Mouse (Mus musculus): ENCODE data around the gene Acod1.
A peak's percentile ranks its signal among the peaks of the same experiment; 100 is the strongest.

Acod1 gene

DNA sequence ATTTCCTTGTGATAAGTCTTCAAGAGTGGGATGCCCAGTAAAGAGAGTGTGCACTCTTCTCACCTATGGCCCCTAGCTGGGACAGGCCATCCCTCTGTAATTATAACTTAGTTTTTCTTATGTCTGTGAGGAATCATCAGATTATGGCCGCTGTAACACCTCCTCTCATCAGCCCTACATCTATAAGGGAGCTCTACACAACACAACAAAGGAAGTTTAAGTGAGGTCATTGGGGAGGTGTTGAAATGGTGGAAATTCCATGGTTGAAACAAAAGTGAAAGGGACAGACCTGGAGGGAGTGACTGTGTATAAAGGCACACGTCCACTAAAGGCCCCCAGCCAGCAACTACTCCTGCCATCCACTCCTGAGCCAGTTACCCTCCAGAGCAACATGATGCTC is at the start of gene Acod1:
Gene Acod1 (plus strand): TSS at position 301 of the 400 bp plus-strand sequence.
- DNase-seq (ENCODE audit: low spot score): no peak

DNA sequence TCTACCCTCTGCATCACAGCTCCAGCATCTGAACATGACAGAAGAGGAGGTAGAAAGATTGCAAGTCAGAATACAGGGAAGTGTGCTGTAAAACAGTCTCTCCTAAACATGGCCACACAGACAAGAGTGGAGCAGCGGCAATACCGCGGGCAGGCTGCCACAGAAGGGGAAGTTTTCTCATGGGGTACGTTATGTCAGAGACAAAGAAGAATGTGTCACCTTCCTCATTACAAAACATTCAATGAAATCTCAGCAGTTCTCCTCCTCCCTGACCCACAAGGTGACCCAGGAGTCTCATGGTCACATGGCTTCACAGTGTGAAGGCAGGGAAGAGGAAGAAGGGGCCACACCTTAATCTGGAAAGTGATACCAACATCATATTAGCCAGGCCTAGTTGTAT is 39.0 kb upstream of the Acod1 start:
- DNase-seq (ENCODE audit: low spot score): no peak

DNA sequence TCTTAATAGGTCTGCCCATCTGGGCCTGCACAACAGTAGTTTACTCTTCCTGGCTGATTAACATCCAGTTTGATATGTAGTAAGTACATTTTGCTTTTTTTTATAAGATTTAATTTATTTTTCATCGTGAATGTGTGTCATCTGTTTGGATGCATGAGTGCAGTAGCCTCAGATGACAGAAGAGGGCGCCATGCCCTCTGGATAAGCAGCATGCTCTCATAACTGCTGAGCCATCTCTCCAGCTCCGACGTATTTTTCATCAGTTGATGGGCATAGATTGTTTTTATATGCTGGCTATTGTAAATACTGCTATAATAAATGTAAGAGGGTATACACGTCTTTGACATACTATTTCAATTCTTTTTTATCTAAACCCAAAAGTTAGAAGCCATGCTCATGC is 35.0 kb upstream of the Acod1 start:
- DNase-seq (ENCODE audit: low spot score): no peak

DNA sequence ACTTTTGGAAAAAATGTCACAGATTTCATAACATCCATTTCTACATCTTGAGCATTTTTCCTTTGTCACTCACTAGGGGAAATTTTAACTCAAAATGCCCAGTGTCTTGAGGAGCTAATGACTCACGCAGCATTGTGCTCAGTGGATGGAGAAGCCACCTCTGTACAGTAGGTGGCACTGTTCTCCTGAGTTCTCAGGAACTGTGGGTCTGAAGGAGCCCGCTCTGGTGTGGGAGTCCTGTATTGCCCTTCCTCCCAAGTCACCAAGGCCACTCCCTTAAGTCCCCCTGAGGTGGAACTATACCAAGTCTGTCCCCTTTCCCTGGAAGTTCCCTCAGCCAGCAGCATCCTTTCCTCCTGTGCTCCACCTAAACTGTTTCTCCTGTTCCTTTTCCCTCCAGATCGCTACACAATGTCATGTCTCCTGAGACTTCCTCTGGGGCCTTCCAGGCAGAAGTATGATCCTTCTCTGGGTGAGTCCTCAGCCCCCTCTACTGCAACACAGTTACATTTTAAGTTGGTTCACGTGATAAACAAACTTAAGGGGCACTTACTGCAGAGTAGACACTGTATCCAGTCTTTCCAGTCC is 34.1 kb upstream of the Acod1 start:
- DNase-seq (ENCODE audit: low spot score): peak; percentile 70

DNA sequence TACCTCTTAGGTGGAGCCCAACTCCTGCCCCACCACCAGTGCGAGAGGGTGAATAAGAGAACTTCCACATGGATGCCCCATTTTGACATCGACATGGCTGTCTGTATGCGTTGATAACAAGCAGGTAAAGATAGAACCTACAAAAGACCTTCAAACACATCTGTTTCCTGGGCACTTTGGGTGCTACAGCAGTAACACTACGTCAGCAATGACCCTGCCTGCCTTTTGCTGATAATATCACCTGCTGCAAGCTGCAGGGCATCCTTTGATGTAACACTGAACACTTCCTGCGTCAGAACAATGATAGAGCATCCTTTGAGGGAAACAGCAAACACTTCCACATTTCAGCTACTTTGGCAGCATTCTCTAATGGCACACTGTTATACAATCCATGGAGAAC is 29.8 kb upstream of the Acod1 start:
- no peak for DNase-seq (ENCODE audit: low spot score)

DNA sequence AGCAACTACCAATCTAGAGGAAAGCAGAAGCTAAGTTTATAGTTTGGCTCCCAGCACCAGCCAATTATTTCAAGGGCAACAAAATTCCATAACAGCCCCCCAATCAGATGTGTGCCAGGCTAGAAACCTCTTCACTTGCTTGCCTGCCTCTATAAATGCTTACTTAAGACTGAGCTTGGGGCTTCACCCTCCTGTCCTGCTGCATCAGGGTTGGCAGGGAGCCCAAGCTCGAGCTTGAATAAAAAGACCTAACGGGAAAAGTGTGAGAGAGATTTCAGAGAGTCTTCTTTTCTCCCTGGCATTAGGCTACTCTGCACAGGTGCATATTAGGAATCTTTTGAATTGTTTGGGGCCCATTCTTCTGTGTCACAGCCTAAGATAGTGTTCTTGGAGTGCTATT is 26.7 kb upstream of the Acod1 start:
- no peak for DNase-seq (ENCODE audit: low spot score)

DNA sequence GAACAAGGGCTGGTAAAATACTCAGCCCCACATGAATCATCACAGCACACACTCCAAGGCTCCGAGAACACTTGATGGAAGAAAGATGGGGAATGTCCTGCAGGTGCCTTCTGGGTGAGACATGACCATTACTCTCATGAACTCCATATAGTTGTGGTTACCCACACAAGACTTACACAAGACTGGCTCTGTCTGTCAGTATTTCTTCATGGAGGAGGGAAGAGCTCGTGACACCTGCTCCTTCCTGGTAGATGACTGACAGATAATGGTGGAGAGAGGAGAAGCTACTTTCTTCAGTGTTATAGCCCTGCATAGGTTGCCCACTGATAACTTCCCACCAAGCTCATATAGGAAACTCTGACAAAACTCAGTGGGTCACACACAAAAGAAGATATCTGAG is 17.6 kb upstream of the Acod1 start:
- no peak for DNase-seq (ENCODE audit: low spot score)

DNA sequence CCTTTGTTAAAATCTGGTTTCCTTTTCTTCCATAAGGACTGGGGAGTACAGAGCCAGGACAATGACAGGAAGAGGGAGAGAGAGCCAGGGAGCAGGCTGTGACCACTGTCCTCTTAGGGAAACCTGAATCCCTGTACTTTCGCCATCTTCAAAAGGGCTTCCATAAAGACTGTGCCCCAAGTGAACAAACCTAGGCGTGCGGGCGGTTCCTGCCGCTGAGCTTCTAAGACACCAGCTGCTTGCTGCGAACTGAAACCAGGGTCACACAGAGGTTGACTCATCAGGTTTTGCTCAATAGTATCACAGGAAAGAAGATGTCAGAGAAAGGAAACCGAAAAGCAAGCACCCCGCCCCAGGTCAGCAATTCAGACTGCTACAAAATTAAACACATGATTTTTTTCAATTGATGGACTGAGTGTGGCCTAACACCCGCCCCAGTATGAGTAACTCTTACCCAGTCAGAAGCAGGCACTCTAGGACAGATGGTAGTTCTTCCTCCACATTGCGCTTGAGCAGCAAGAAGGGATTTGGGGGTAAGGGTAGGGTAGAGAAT is 13.4 kb upstream of the Acod1 start:
- DNase-seq (ENCODE audit: low spot score): no peak

DNA sequence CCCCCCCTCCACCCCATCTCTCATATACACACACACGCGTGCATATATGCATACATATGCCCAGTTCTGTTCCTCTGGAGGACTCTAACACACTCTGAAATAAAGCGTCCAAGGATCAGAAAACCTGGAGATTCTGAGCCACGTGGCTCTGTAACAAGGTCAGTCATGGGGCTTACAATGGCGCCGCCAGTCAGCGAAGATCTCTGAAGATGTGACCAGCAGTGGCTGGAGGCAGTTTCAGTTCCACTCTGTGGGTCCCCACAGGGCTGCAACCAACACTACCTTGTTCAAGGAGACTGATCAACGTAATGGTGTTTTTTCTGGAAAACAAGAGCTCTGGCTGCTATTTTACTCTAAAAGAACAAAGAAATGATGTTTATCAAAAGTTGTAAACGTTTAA is 12.7 kb upstream of the Acod1 start:
- DNase-seq (ENCODE audit: low spot score): no peak

DNA sequence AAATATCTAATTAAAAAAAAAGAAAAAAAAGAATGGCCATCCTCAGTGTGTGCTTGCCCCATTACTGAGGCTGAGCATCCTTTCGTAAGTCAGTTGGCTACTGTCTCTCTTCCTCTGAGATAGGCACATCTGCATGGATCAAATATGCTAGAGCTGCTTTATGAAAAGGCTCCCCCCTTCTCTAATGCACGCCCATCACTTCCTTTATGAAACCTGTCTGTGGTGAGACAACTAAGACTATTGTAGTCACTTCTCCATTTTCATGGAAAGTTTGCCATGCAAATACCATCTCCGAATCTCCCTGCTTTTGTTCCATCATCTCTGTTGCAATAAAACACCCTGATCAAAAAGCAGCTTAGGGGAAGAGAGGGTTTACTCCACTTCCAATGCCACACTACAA is 9.8 kb upstream of the Acod1 start:
- no peak for DNase-seq (ENCODE audit: low spot score)

DNA sequence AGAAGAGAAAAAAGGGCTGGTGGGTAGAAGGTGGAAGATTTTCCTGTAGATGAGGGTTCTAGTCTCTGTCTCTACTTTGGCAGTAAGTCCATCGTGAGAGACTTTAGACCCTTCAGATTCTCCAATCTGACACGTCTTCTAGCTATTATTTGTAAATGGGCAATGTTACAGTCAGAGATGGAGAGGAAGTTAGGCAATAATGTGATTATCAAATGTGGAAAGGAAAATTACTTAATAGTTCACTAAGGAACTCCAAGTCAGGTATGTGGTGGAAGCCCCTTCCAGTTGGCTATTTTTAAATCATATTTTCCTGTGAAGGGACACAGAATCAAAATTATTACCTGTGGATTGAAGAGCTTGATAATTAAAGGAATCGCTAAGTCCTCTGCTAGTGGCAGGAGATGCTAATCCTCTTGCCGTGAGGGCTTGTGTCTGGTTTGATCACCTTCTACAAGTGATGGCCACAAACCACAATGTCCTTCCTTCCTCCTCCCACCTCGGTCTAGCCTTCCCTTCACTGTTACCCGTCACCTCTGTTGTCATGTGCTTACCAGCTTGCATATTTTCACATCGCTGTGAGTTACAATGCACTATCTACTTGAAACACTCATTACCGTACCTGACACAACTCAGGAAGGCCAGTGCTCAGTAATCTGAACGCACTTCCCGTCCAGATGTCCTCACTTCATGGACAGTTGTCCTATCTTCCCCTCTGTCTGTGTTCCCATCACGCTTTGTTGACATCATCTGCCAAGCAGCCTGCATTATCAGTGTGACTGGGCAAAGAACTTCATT is 1.7 kb downstream of the Acod1 start:
- DNase-seq (ENCODE audit: low spot score): no peak

DNA sequence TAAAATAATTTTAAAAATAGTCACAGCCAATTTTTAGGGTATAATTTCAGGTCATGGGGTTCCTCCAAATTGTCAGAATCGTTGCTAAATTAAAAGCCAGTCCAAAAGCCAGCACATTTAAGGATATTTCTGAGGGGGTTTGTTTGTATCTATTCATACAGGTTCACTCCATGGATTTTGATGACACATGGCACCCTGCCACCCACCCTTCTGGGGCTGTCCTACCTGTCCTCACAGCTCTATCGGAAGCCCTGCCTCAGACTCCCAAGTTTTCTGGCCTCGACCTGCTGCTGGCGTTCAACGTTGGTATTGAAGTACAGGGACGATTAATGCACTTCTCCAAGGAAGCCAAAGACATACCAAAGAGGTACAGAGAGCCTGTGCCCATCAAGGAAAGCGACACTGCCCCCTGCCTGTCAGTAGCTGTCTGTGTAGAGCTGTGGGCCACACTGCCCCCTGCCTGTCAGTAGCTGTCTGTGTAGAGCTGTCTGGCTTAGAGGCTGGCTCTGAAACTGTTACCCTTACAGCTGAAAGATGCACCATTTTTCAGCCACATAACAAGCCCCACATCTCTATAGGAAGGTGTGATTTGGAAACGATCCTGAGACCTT is 4.5 kb downstream of the Acod1 start:
- DNase-seq (ENCODE audit: low spot score): peak; percentile 55

DNA sequence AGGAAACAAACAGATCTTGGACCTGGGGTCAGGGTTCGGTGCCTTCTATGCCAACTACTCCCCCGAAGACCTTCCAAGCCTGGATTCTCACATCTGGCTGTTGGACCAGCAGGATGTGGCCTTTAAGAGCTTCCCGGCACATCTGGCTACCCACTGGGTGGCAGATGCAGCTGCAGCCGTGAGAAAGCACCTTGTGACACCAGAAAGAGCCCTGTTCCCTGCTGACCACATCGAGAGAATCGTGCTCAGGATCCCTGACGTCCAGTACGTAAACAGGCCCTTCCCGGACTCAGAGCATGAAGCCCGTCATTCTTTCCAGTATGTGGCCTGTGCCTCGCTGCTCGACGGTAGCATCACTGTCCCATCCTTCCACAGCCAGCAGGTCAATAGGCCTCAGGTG is 8.0 kb downstream of the Acod1 start:
- DNase-seq (ENCODE audit: low spot score): no peak

DNA sequence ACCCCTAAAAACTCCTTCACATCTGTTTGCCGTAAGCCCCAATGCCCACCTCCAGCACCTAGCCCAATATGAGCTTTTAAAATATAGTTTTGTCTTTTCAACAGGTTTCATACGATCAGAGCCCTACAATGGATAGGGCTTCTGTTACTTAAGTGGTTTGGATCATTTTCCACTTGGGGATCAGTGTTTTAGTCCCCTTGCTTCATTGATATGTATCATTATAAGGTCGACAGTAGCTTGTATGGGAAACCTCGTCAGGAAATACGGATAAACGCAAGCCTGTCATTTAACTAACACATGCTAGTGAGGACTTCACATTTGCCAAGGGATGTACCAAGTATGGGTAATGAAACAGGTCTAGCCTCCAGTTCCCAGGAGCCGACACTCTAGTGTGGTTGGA is 9.8 kb downstream of the Acod1 start:
- DNase-seq (ENCODE audit: low spot score): no peak

DNA sequence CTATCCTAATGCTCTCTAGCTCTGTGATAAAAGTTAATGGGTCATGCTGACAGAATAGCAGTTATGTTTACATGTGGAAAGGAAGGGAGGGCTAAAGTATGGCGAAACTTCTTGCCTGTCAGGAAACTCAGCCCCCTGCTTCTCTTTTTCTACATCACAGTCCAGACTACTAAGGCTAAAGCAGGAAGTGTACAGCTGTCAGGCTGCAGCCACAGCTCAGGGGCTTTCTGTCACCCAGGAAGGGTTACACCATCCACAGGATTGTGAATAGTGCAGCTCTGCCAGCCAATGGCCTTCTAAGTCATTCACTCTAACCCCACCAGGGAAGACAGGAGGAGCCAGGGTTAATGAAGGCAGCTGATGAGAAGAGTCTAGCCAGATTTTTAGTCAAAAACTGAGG is 12.2 kb downstream of the Acod1 start:
- no peak for DNase-seq (ENCODE audit: low spot score)

DNA sequence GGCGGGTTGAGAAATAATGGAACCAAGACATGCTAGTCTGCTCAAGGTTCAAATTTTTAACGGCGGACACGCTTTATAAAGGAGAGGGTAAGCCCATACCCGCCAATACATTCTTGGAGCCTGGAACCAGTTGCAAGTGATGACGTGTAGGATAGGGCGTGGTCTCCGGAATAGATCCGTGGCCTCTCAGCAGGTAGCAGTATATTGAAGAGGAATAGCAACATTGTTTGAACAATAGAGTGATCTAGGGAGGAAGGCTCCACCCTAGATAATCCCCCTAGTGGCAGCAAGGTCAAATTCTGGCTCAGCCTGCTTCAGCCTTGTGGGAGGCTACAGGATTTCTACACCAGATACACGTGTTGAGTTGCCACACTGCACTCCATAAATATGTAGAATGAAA is 12.7 kb downstream of the Acod1 start:
- no peak for DNase-seq (ENCODE audit: low spot score)

DNA sequence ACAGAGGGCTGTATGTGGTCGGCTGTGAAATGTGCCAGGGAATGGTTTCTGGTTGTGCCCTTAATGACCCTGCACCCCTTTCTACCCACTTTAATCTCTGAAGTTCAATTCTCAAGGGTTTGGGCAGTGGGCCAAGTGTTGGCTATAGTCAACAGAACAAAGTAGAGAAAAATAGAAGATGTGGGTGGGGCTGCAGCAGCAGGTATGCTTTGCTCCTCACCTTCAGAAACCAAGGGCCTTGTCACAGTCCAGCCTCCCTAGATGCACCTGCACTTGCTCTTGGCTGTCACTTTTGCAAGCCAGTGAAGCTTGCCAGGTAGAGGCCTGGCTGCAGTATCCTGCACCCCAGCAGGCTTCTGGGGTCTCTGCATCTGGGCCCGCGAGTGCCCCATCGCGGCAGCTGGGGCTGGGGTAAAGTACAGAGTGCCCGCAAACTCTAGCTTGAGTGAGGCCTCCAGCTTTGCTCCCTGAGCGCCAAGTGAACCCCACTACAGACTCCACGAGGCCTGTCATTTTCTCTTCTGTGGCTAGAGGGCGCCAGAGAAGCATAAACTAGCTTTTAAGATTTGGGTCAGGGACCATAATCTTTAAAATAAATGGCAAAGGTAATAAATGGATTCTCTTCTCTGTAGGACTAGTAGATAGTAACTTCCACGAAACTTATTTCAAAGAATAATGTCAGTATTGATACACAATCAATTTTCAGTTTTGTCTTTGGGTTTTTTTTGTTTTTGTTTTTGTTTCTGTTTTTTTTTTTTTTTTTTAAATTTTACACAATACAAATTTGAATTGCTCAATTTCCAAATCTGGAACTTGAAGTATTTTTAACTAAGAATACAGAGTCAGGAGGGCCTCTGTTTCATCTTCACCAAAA is 18.8 kb downstream of the Acod1 start:
- peak; percentile 78 for DNase-seq (ENCODE audit: low spot score)

DNA sequence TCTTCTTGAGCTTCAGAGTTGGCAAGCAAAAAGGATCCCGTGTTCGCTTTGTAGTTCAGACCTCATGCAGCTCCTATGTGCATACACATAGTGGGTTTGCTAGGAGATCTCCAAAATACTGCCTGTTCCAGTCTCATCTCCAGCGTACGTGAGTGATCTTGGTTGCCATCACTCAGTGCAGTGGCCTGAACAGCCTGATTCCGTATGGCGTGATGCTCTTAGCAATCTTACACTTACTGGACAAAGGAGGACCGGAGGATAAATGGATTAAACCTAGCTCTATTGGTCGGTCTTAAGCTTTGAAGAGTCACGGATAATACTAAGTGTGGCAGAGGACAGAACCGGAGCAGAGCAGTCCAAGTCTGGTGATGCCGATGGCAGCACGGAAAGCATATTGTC is 22.7 kb downstream of the Acod1 start:
- no peak for DNase-seq (ENCODE audit: low spot score)

DNA sequence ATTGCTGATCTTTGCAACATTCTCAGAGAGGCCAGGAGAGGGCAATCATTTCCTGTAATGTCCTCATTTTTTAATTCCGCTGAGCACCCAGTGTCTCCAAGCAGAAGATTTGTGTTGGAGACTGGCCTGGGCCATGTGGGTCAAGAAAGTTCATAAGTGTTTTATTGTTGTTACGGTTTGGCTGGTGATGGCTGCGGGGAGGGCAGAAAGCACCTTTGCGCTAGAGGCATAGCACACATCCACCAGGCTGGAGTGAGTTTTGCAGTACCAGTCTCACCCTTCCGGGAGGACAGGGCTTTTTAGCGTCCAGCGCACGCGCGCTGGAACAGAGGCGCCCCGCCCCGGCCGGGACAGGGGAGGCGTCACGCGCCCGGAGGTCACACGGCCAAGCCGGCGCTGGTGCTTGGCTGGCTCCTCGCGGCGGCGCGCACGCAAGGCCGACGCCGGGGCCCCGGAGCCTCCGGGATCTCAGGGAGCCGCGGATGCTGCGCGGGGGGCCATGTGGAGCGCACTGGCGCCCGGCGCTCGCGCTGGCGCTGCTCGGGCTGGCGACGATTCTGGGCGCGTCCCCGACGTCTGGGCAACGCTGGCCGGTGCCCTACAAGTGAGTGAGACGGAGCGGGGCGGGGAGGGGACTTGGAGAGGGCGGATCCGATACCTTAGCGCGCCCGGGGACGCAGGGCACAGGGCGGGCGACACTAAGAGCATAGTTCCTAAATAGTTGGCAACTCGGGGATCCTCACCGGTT is 23.3 kb downstream of the Acod1 start, which contains the start of gene Cln5:
Gene Cln5 (plus strand): TSS at position 353 of the 748 bp plus-strand sequence.
- peak; percentile 66 for DNase-seq (ENCODE audit: low spot score)

DNA sequence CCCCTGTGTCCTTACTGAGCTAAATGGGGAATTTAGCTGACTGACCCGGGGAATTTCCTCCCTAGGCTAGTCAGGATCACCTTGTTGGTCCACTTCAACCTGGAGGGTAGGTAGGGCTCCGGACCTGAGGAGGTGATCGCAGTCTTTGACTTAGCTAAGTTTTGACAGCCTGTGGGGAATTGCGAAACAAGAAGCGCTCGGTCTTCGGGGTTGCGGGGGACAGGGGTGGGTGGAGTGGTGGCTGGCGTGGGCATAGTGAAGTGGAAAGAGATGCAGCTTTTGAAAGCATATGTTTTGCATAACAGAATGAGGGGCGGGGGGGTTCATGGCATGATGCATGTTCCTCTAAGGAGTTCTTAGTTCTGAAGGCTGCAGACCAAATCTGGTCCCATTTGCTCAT is 24.0 kb downstream of the Acod1 start:
- no peak for DNase-seq (ENCODE audit: low spot score)

DNA sequence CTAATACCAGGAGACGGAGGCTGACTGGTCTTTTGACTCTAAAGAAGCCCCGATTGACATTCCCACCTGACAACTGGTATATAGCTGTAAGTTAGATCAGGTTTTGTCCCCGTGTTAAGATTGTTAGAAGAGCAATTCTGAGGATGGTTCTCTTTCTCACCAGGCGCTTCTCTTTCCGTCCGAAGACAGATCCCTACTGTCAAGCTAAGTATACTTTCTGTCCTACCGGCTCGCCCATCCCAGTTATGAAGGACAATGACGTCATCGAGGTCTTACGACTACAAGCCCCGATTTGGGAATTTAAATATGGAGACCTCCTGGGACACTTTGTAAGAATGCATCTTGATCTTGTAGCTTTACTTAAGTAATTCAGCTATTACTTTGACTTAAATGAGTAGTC is 24.7 kb downstream of the Acod1 start:
- DNase-seq (ENCODE audit: low spot score): no peak
